Mouse (Mus musculus): Measurements from ENCODE around the gene Pithd1. TPM values are rescaled to one million over a fixed set of nuclear protein-coding genes. Genes with fewer than 3 reads are reported as not detected.

Gene Pithd1
- total RNA-seq, 2 experiments from 2014 or later, result 14.9 to 20.6 TPM

GRCm38 (mm10) chr4:135930239-135930638, 56.8 kb downstream of the Pithd1 start:
- ATAC-seq (ENCODE audit: poor library complexity, severe bottlenecking), result no peak

DNA sequence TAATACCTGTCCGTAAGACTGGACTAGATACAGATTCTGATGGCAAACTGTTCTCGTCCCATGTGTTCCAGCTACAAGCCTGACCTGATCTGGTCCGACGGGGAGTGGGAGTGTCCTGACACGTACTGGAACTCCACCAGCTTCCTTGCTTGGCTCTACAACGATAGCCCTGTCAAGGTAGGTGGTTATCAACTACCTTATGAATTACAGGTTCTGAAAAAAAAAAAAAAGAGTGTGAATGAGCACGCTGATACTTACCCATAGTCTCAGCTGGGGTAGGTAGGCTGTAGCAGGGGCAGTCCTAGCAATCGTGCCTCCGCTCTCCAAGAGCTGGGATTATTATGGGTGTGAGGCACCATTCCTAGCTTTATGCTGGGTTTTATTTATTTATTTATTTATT, 57.2 kb downstream of the Pithd1 start:
- ATAC-seq (ENCODE audit: poor library complexity, severe bottlenecking), result no peak

- no peak for ATAC-seq (ENCODE audit: poor library complexity, severe bottlenecking)
Measured at GRCm38 (mm10) chr4:135929405-135929804, 57.7 kb downstream of the Pithd1 start.

DNA sequence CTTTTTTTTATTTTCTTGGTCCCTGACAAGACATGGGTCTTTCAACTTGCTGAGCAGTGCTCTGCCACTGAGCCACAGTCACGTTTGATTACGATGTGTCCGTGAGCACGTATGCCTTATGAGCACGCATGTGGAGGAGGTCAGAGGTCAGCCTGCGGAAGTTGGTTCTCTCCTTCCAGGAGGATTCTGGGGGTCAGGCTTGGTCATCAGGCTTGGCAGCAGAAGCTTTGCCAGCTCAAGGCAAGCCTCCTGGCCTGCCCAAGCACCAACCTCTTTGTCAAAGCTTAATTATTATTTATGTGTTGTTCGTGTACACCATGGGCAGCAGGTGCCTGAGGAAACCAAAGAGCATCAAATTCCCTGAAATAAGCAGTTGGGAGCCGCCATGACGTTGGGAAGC, 58.7 kb downstream of the Pithd1 start:
- ATAC-seq (ENCODE audit: poor library complexity, severe bottlenecking), result no peak

GRCm38 (mm10) chr4:135926861-135927260, 60.2 kb downstream of the Pithd1 start:
- no peak for ATAC-seq (ENCODE audit: poor library complexity, severe bottlenecking)

DNA sequence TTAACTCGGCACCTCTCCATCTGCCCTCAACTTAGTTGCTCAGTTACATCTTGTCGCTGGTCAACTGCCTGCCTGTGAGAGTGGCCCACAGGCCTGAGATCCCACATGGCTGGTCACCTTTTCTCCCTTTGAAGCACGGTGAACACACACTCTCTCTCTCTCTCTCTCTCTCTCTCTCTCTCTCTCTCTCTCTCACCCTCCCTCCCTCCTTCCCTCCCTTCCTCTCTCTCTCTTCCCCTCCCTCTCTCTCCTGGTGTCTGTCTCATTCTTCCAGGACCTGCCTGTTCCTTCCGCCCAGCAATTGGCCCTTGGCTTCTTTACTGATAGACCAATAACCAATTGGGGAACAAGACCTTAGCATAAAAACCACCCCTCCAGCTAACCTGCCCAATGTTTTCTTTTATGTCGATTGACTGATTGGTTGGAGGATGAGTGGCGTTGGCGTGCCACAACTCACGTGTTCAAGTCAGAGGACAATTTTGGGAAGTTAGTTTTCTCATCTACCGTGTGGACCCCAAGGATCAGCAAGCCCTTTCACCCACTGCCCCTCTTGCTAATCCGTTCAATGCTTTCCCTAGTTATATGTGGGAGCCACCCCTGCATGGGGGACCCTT, 60.8 kb downstream of the Pithd1 start:
- ATAC-seq (ENCODE audit: poor library complexity, severe bottlenecking), result no peak

Other genes with a start within 250 kb of the Pithd1 start
- gene Myom3, start 227.5 kb downstream of the Pithd1 start, total RNA-seq (2015), result not detected in 2 replicates
- gene Myom3, start 227.5 kb downstream of the Pithd1 start, total RNA-seq (2017), result not detected in 2 replicates
- 104 and 125 TPM in 2 replicates for gene Srsf10, start 131.5 kb downstream of the Pithd1 start, total RNA-seq (2015)
- gene Srsf10, start 131.5 kb downstream of the Pithd1 start, total RNA-seq (2017), result 130 and 147 TPM in 2 replicates
- gene Pnrc2, start 113.4 kb downstream of the Pithd1 start, total RNA-seq (2015), result 248 and 273 TPM in 2 replicates
- 249 and 251 TPM in 2 replicates for gene Pnrc2, start 113.4 kb downstream of the Pithd1 start, total RNA-seq (2017)
- gene Cnr2, start 91.9 kb downstream of the Pithd1 start, total RNA-seq (2015), result 15.2 and 16.9 TPM in 2 replicates
- 18.8 and 20.7 TPM in 2 replicates for gene Cnr2, start 91.9 kb downstream of the Pithd1 start, total RNA-seq (2017)
- gene Fuca1, start 66.5 kb downstream of the Pithd1 start, total RNA-seq (2015), result 72.1 and 86.7 TPM in 2 replicates
- gene Fuca1, start 66.5 kb downstream of the Pithd1 start, total RNA-seq (2017), result 143 and 189 TPM in 2 replicates
- gene Hmgcl, start 40.8 kb downstream of the Pithd1 start, total RNA-seq (2015), result 60.7 and 76.8 TPM in 2 replicates
- gene Hmgcl, start 40.8 kb downstream of the Pithd1 start, total RNA-seq (2017), result 54.9 and 60.4 TPM in 2 replicates
- gene Gale, start 23.5 kb downstream of the Pithd1 start, total RNA-seq (2015), result 6.4 and 7.6 TPM in 2 replicates
- 10.0 and 11.6 TPM in 2 replicates for gene Gale, start 23.5 kb downstream of the Pithd1 start, total RNA-seq (2017)
- 49.7 and 51.4 TPM in 2 replicates for gene Lypla2, start 14.6 kb downstream of the Pithd1 start, total RNA-seq (2015)
- 21.4 and 25.3 TPM in 2 replicates for gene Lypla2, start 14.6 kb downstream of the Pithd1 start, total RNA-seq (2017)
- 61.0 and 62.7 TPM in 2 replicates for gene Eloa, start 34.5 kb upstream of the Pithd1 start, total RNA-seq (2015)
- gene Eloa, start 34.5 kb upstream of the Pithd1 start, total RNA-seq (2017), result 63.0 and 68.6 TPM in 2 replicates
- 1,014 and 1,023 TPM in 2 replicates for gene Rpl11, start 66.2 kb upstream of the Pithd1 start, total RNA-seq (2015)
- gene Rpl11, start 66.2 kb upstream of the Pithd1 start, total RNA-seq (2017), result 540 and 557 TPM in 2 replicates
- 1.9 and 2.0 TPM in 2 replicates for gene Id3, start 156.2 kb upstream of the Pithd1 start, total RNA-seq (2015)
- gene Id3, start 156.2 kb upstream of the Pithd1 start, total RNA-seq (2017), result 0.77 and 1.8 TPM in 2 replicates
- gene E2f2, start 185.1 kb upstream of the Pithd1 start, total RNA-seq (2015), result 78.1 and 107 TPM in 2 replicates
- 59.4 and 63.6 TPM in 2 replicates for gene E2f2, start 185.1 kb upstream of the Pithd1 start, total RNA-seq (2017)
- gene Asap3, start 219.1 kb upstream of the Pithd1 start, total RNA-seq (2015), result not detected in 2 replicates
- gene Asap3, start 219.1 kb upstream of the Pithd1 start, total RNA-seq (2017), result 0.04 TPM in 1 of 2 replicates, not detected in the other